9 mouse cellular contexts compared by ENCODE assay signal in genomic region chr11:75422013-75422792, GRCm38 (mm10). TPM values are rescaled to one million over a fixed set of nuclear protein-coding genes. Genes with fewer than 3 reads are reported as not detected.
A peak's percentile ranks its signal among the peaks of the same experiment; 100 is the strongest.
DNase-seq lines count a peak whose midpoint lies in the region; ATAC-seq and TF ChIP-seq lines count a peak whose summit lies in the region.
"Had no signal": no experiment of that assay in that cellular context is flagged by ENCODE, and none has a peak within 500 bp of the region (broad histone marks: within the 10 kb centered on the region; RNA-seq: fewer than 3 reads in every experiment).

Gene Serpinf1, minus strand, starts transcription at chr11:75422701.

- peak within 1 kb of the TSS; percentile 36 for H3K9ac ChIP-seq in kidney, postnatal 0 days (ENCODE audit: low read depth, low read length)
- H3K9ac ChIP-seq in intestine, embryonic 14.5 days (ENCODE audit: low read length), result peak within 1 kb of the TSS; percentile 37
- 0 out of 2 replicates have a peak within 1 kb of the TSS, but pooled peaks have one; percentile 12 for H3K9ac ChIP-seq in midbrain, embryonic 11.5 days (ENCODE audit: low read length)

- peak within 1 kb of the TSS; percentile 30 for H3K4me3 ChIP-seq in kidney, postnatal 0 days (replicated peaks; ENCODE audit: low read depth, low read length)
- H3K4me3 ChIP-seq in bone marrow, adult 2 months (replicated peaks; ENCODE audit: control insufficient read depth, low read depth, low read length), result no peak within 1 kb of the TSS
- H3K4me3 ChIP-seq in intestine, embryonic 14.5 days (ENCODE audit: low read depth, low read length), result peak within 1 kb of the TSS; percentile 31
- no peak within 1 kb of the TSS for H3K4me3 ChIP-seq in midbrain, embryonic 11.5 days (ENCODE audit: low read depth, low read length)

- H3K4me2 ChIP-seq in kidney, postnatal 0 days (ENCODE audit: low read length), result peak within 1 kb of the TSS; percentile 51
- peak within 1 kb of the TSS; percentile 48 for H3K4me2 ChIP-seq in intestine, embryonic 14.5 days (ENCODE audit: low read length)
- H3K4me2 ChIP-seq in midbrain, embryonic 11.5 days, result no peak within 1 kb of the TSS

- no peaks in the 10 kb centered on the region for H3K9me3 ChIP-seq in kidney, postnatal 0 days (replicated peaks; ENCODE audit: low read length)
- H3K9me3 ChIP-seq in intestine, embryonic 14.5 days (ENCODE audit: control insufficient read depth, low read length), result no peaks in the 10 kb centered on the region
- no peaks in the 10 kb centered on the region for H3K9me3 ChIP-seq in midbrain, embryonic 11.5 days (ENCODE audit: control insufficient read depth, low read length)

- DNase-seq in kidney, postnatal 0 days (ENCODE audit: low spot score), result peak; percentile 72
- no peak for DNase-seq in kidney, adult 8-10 months
- DNase-seq in gastrocnemius, postnatal 25 days, result no peak
- DNase-seq in intestine, embryonic 14.5 days (ENCODE audit: low spot score), result no peak
- peak; percentile 82 for DNase-seq in midbrain, embryonic 11.5 days (ENCODE audit: low spot score, missing footprints)
- no peak for DNase-seq in ovary, adult 18-20 months (ENCODE audit: low spot score)
- DNase-seq in kidney, postnatal 25 days, result no peak

- WGBS in kidney, postnatal 0 days, result 19% methylated on average over 10 of the region's 10 CpGs
- 43% methylated on average over 10 of the region's 10 CpGs for WGBS in bone marrow, adult 2 months
- 39% methylated on average over 10 of the region's 10 CpGs for WGBS in intestine, embryonic 14.5 days
- WGBS in midbrain, embryonic 11.5 days, result 63% methylated on average over 10 of the region's 10 CpGs

- ATAC-seq in kidney, postnatal 0 days (replicated peaks; ENCODE audit: low FRiP score, low read depth), result peak; percentile 50; the same call in 1 of the 2 replicates
- ATAC-seq in intestine, embryonic 14.5 days (replicated peaks; ENCODE audit: low FRiP score, low TSS enrichment, low read depth), result no peak
- ATAC-seq in midbrain, embryonic 11.5 days (ENCODE audit: low FRiP score), result no peak

- H3K4me1 ChIP-seq in kidney, postnatal 0 days (replicated peaks; ENCODE audit: insufficient read depth, low read length), result 0 out of 2 replicates have a peak, but pooled peaks cover 12% of the 10 kb centered on the region
- H3K4me1 ChIP-seq in bone marrow, adult 2 months (ENCODE audit: control insufficient read depth, insufficient read depth, low read length), result no peaks in the 10 kb centered on the region; the same call in 1 of the 2 replicates
- peaks cover 8% of the 10 kb centered on the region; the same call in 1 of the 2 replicates for H3K4me1 ChIP-seq in intestine, embryonic 14.5 days (replicated peaks; ENCODE audit: control insufficient read depth, insufficient read depth, low read length)
- H3K4me1 ChIP-seq in midbrain, embryonic 11.5 days (ENCODE audit: control insufficient read depth, insufficient read depth, low read length), result peaks cover 5% of the 10 kb centered on the region; the same call in 1 of the 2 replicates

- H3K27ac ChIP-seq in kidney, postnatal 0 days, result no peak within 1 kb of the TSS
- no peak within 1 kb of the TSS for H3K27ac ChIP-seq in bone marrow, adult 2 months (ENCODE audit: control insufficient read depth, insufficient read depth, low read depth, low read length, poor library complexity)
- no peak within 1 kb of the TSS for H3K27ac ChIP-seq in intestine, embryonic 14.5 days (ENCODE audit: low read depth)
- no peak within 1 kb of the TSS for H3K27ac ChIP-seq in midbrain, embryonic 11.5 days (ENCODE audit: low read depth, low read length)

- TF ChIP-seq CTCF in kidney, postnatal 0 days (IDR thresholded peaks at IDR 0.05; ENCODE audit: low read depth), result no peak
- TF ChIP-seq CTCF in bone marrow, adult 2 months (IDR thresholded peaks at IDR 0.05; ENCODE audit: control insufficient read depth, insufficient read depth, low read length), result no peak

- no peak for TF ChIP-seq POLR2A in bone marrow, adult 2 months (IDR thresholded peaks at IDR 0.05; ENCODE audit: borderline replicate concordance, control insufficient read depth, low read depth, low read length)

- no peaks in the 10 kb centered on the region for H3K36me3 ChIP-seq in kidney, postnatal 0 days (ENCODE audit: insufficient read depth, low read length)
- H3K36me3 ChIP-seq in intestine, embryonic 14.5 days (ENCODE audit: control insufficient read depth, insufficient read depth, low read length), result no peaks in the 10 kb centered on the region
- H3K36me3 ChIP-seq in midbrain, embryonic 11.5 days (ENCODE audit: control insufficient read depth, insufficient read depth, low read length), result no peaks in the 10 kb centered on the region

- no peaks in the 10 kb centered on the region for H3K27me3 ChIP-seq in kidney, postnatal 0 days (ENCODE audit: insufficient read depth, low read length)
- no peaks in the 10 kb centered on the region for H3K27me3 ChIP-seq in intestine, embryonic 14.5 days (replicated peaks; ENCODE audit: control insufficient read depth, insufficient read depth, low read length)
- H3K27me3 ChIP-seq in midbrain, embryonic 11.5 days (ENCODE audit: control insufficient read depth, insufficient read depth, low read length), result no peaks in the 10 kb centered on the region

RNA-seq across cellular contexts. Expression of gene Serpinf1, which starts in this region (rescaled TPM):
- 90.9 and 98.4 TPM in 2 replicates for polyA plus RNA-seq in kidney, postnatal 0 days (2015; fragmentation: Nextera tagmentation; extraction: Ambion mirVana)
- polyA plus RNA-seq in bone marrow, adult 2 months (2011; ENCODE audit: insufficient read depth, insufficient read length, low replicate concordance, missing spikeins), result 16.7 and 18.3 TPM in 2 replicates
- 10 to 100 TPM; 98.5 to 98.7 TPM for total RNA-seq in gastrocnemius, postnatal 25 days (2021)
- polyA plus RNA-seq in intestine, embryonic 14.5 days (2014; fragmentation: Nextera tagmentation; extraction: Ambion mirVana), result 42.0 and 47.1 TPM in 2 replicates
- 56.2 and 58.2 TPM in 2 replicates for polyA plus RNA-seq in midbrain, embryonic 11.5 days (2014; fragmentation: Nextera tagmentation; extraction: Ambion mirVana)
- total RNA-seq: MEL had no signal

Comparison
In these comparisons a context has a peak if more than half of its experiments do, and no peak if none do; other contexts are left out.
1. DNase-seq: peak in kidney, postnatal 0 days (single experiment) and midbrain, embryonic 11.5 days (single experiment); none in kidney, adult 8-10 months (0 of 2), gastrocnemius, postnatal 25 days (single experiment), intestine, embryonic 14.5 days (single experiment), ovary, adult 18-20 months (single experiment) and kidney, postnatal 25 days (0 of 2).
2. H3K4me3 ChIP-seq: peak in kidney, postnatal 0 days (single experiment) and intestine, embryonic 14.5 days (single experiment); none in bone marrow, adult 2 months (single experiment) and midbrain, embryonic 11.5 days (single experiment).
3. Peak in every context shown above with its lines, with median percentiles within 50 percentile points of each other: H3K9ac ChIP-seq.